Mouse (Mus musculus) kidney, adult 2 months (tissue): ENCODE data around the gene Grip1.

ENCODE experiments used
- CTCF ChIP-seq: fragments of 200-500 bp; conservative IDR thresholded peaks from 2 replicates; pipeline ENCODE4 v1.5.1; 2011; ENCODE audit warnings: low read depth, mild to moderate bottlenecking, control low read depth, low read length, moderate library complexity, mixed read lengths; ENCODE audit not compliant: insufficient read depth, insufficient read length
- POLR2A ChIP-seq: fragments of 200-500 bp; IDR thresholded peaks from one replicate; pipeline ENCODE4 v1.6.1; 2011; ENCODE audit warnings: low read depth, low read length, control low read depth

DNA sequence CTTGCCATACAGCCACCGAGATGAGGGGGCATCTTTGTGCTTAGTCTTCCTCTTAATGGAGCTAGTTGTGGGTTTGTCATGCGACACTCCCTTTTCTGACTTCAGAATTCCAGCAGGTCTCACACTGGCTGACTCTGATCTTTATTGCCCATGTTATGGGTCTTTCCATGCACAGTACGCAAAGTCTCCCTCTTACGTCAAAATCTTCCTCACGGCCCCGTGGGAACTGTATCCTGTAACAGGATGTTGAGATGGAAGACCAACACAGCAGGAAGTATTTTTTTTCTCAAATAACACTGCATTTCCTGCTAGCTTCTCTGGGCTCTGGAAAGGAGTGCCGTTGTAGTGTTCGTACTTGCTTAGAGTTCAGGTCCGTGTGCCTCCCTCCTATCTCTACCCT is 21.5 kb downstream of the Grip1 start:
- TF ChIP-seq CTCF: no peak
- TF ChIP-seq POLR2A: no peak
